Mouse (Mus musculus) E14TG2a.4 (cell line): ENCODE data around the gene G3bp1.

ENCODE experiments used
- CTCF ChIP-seq: conservative IDR thresholded peaks from 2 replicates; pipeline ENCODE4 v1.5.1; 2014; ENCODE audit warnings: low read length
- NANOG ChIP-seq: IDR thresholded peaks from 2 replicates; pipeline ENCODE4 v1.6.1; 2014; ENCODE audit warnings: borderline replicate concordance, low read length, mixed read lengths
- POU5F1 ChIP-seq: IDR thresholded peaks from 2 replicates; pipeline ENCODE4 v1.6.1; 2014; ENCODE audit warnings: low read length, borderline replicate concordance

- TF ChIP-seq CTCF (no peak), NANOG (no peak), POU5F1 (no peak)
Measured at GRCm38 (mm10) chr11:55485443-55485842, 16.0 kb downstream of the G3bp1 start.
